In the genomic region with DNA sequence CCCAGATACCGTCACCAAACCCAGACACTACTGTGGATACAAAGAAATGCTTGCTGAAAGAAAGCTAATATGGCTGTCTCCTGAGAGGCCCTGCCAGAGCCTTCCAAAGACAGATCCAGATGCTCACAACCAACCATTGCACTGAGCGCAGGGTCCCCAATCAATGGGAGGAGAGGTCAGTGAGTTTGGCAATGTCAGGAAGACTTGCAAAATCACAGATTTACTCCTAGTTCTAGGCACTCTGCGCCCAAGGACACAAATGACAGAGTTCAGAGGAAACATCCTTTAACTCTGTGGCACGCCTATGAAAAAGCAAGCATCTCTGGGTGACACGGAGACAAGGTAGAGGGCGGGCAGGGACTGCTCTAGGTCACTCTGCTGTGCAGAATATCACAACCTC, we compare ENCODE assay signal across 29 mouse cellular contexts. TPM values are rescaled to one million over a fixed set of nuclear protein-coding genes. Genes with fewer than 3 reads are reported as not detected.
DNase-seq lines count a peak whose midpoint lies in the region; ATAC-seq and TF ChIP-seq lines count a peak whose summit lies in the region.
"Had no signal": no experiment of that assay in that cellular context is flagged by ENCODE, and none has a peak within 500 bp of the region (broad histone marks: within the 10 kb centered on the region; RNA-seq: fewer than 3 reads in every experiment).

No protein-coding gene starts in this region.

- H3K4me2 ChIP-seq in hindbrain, embryonic 15.5 days = peak overlapping the region; percentile 82; the same call in 1 of the 2 replicates
- no peak overlapping the region for H3K4me2 ChIP-seq in hindbrain, embryonic 12.5 days (replicated peaks)
- H3K4me2 ChIP-seq in midbrain, embryonic 14.5 days (ENCODE audit: low read length) = peak overlapping the region; percentile 84; the same call in 1 of the 2 replicates
- no peak overlapping the region for H3K4me2 ChIP-seq in midbrain, postnatal 0 days (ENCODE audit: low read depth, low read length, poor library complexity, severe bottlenecking)
- peak overlapping the region; percentile 72 for H3K4me2 ChIP-seq in neural tube, embryonic 13.5 days

- no peak for TF ChIP-seq CTCF in midbrain, postnatal 0 days (IDR thresholded peaks at IDR 0.05)

- no peak overlapping the region for H3K9ac ChIP-seq in hindbrain, embryonic 15.5 days
- no peak overlapping the region for H3K9ac ChIP-seq in hindbrain, embryonic 12.5 days
- H3K9ac ChIP-seq in midbrain, embryonic 14.5 days (replicated peaks; ENCODE audit: low read length) = peak overlapping the region; percentile 74; the same call in 1 of the 2 replicates
- H3K9ac ChIP-seq in midbrain, postnatal 0 days (replicated peaks; ENCODE audit: low read length, poor library complexity, severe bottlenecking) = no peak overlapping the region
- H3K9ac ChIP-seq in neural tube, embryonic 13.5 days = no peak overlapping the region
- H3K9ac ChIP-seq: liver, embryonic 15.5 days had no signal

- peaks cover 19% of the 10 kb centered on the region for H3K4me1 ChIP-seq in hindbrain, embryonic 15.5 days (replicated peaks)
- H3K4me1 ChIP-seq in hindbrain, embryonic 12.5 days = peaks cover 14% of the 10 kb centered on the region
- H3K4me1 ChIP-seq in midbrain, embryonic 14.5 days (ENCODE audit: control insufficient read depth, insufficient read depth, low read length) = peaks cover 11% of the 10 kb centered on the region
- H3K4me1 ChIP-seq in midbrain, postnatal 0 days (ENCODE audit: insufficient read depth, low read length) = peaks cover 8% of the 10 kb centered on the region; the same call in 1 of the 2 replicates
- H3K4me1 ChIP-seq in neural tube, embryonic 13.5 days (replicated peaks) = peaks cover 19% of the 10 kb centered on the region

- ATAC-seq in hindbrain, embryonic 15.5 days (ENCODE audit: low FRiP score, low read depth) = no peak
- no peak for ATAC-seq in hindbrain, embryonic 12.5 days (ENCODE audit: low FRiP score)
- ATAC-seq in midbrain, embryonic 14.5 days (ENCODE audit: low FRiP score, low TSS enrichment) = no peak
- no peak for ATAC-seq in midbrain, postnatal 0 days (ENCODE audit: low FRiP score)
- ATAC-seq in neural tube, embryonic 13.5 days (ENCODE audit: low read depth) = no peak
- ATAC-seq: forebrain, embryonic 16.5 days; intestine, embryonic 15.5 days had no signal

- H3K27ac ChIP-seq in hindbrain, embryonic 15.5 days (replicated peaks) = no peak overlapping the region
- H3K27ac ChIP-seq in hindbrain, embryonic 12.5 days = no peak overlapping the region
- no peak overlapping the region for H3K27ac ChIP-seq in midbrain, embryonic 14.5 days (replicated peaks; ENCODE audit: low read depth, low read length)
- H3K27ac ChIP-seq in midbrain, postnatal 0 days (ENCODE audit: low read depth, low read length) = no peak overlapping the region
- no peak overlapping the region for H3K27ac ChIP-seq in neural tube, embryonic 13.5 days (replicated peaks)
- H3K27ac ChIP-seq: embryonic facial prominence, embryonic 15.5 days; hindbrain, embryonic 14.5 days; intestine, embryonic 15.5 days; layer of hippocampus, adult 2 months; limb, embryonic 12.5 days; liver, embryonic 15.5 days; stomach, postnatal 0 days had no signal

- H3K36me3 ChIP-seq in hindbrain, embryonic 15.5 days = peaks cover 10% of the 10 kb centered on the region
- H3K36me3 ChIP-seq in hindbrain, embryonic 12.5 days = peaks cover 11% of the 10 kb centered on the region
- no peaks in the 10 kb centered on the region; the same call in 1 of the 2 replicates for H3K36me3 ChIP-seq in midbrain, embryonic 14.5 days (ENCODE audit: control insufficient read depth, insufficient read depth, low read length)
- H3K36me3 ChIP-seq in midbrain, postnatal 0 days (ENCODE audit: insufficient read depth, low read length) = no peaks in the 10 kb centered on the region
- H3K36me3 ChIP-seq in neural tube, embryonic 13.5 days = peaks cover 13% of the 10 kb centered on the region
- H3K36me3 ChIP-seq: intestine, embryonic 15.5 days; liver, embryonic 15.5 days had no signal

- H3K9me3 ChIP-seq in hindbrain, embryonic 15.5 days = no peaks in the 10 kb centered on the region
- H3K9me3 ChIP-seq in hindbrain, embryonic 12.5 days (replicated peaks) = no peaks in the 10 kb centered on the region
- no peaks in the 10 kb centered on the region for H3K9me3 ChIP-seq in midbrain, embryonic 14.5 days (ENCODE audit: control insufficient read depth, low read length)
- no peaks in the 10 kb centered on the region for H3K9me3 ChIP-seq in midbrain, postnatal 0 days (ENCODE audit: low read length)
- H3K9me3 ChIP-seq in neural tube, embryonic 13.5 days = no peaks in the 10 kb centered on the region
- H3K9me3 ChIP-seq: embryonic facial prominence, embryonic 15.5 days; heart, embryonic 12.5 days; intestine, embryonic 15.5 days; limb, embryonic 12.5 days; liver, embryonic 15.5 days had no signal

- no peak overlapping the region for H3K4me3 ChIP-seq in hindbrain, embryonic 15.5 days
- H3K4me3 ChIP-seq in hindbrain, embryonic 12.5 days = no peak overlapping the region
- H3K4me3 ChIP-seq in midbrain, embryonic 14.5 days (replicated peaks; ENCODE audit: low read depth, low read length) = no peak overlapping the region
- H3K4me3 ChIP-seq in midbrain, postnatal 0 days (ENCODE audit: low read depth, low read length) = no peak overlapping the region
- no peak overlapping the region for H3K4me3 ChIP-seq in neural tube, embryonic 13.5 days

- WGBS in hindbrain, embryonic 15.5 days = 96% methylated on average over 6 of the region's 6 CpGs
- WGBS in hindbrain, embryonic 12.5 days = 92% methylated on average over 6 of the region's 6 CpGs
- 95% methylated on average over 6 of the region's 6 CpGs for WGBS in midbrain, embryonic 14.5 days
- 93% methylated on average over 6 of the region's 6 CpGs for WGBS in midbrain, postnatal 0 days
- WGBS in neural tube, embryonic 13.5 days = 95% methylated on average over 6 of the region's 6 CpGs

- no peaks in the 10 kb centered on the region for H3K27me3 ChIP-seq in hindbrain, embryonic 15.5 days
- H3K27me3 ChIP-seq in hindbrain, embryonic 12.5 days = no peaks in the 10 kb centered on the region
- no peaks in the 10 kb centered on the region for H3K27me3 ChIP-seq in midbrain, embryonic 14.5 days (ENCODE audit: control insufficient read depth, insufficient read depth, low read length)
- H3K27me3 ChIP-seq in midbrain, postnatal 0 days (ENCODE audit: insufficient read depth, low read length) = no peaks in the 10 kb centered on the region
- H3K27me3 ChIP-seq in neural tube, embryonic 13.5 days = no peaks in the 10 kb centered on the region
- H3K27me3 ChIP-seq: embryonic facial prominence, embryonic 15.5 days; heart, embryonic 12.5 days; intestine, embryonic 15.5 days; limb, embryonic 12.5 days; liver, embryonic 15.5 days had no signal

- peak; percentile 10 to 22 for DNase-seq in adrenal gland, postnatal 36 days
- DNase-seq in adrenal gland, adult 8-10 months = no peak
- DNase-seq in midbrain, embryonic 14.5 days = no peak
- no peak for DNase-seq in midbrain, postnatal 0 days (ENCODE audit: low spot score)
- no peak for DNase-seq in left cerebral cortex, adult 18-20 months (ENCODE audit: low spot score in 2 of 2)
- DNase-seq: cerebellum, adult 18-20 months; cerebellum, postnatal 14 days; gastrocnemius, postnatal 10 days; kidney, adult 9 months; kidney, postnatal 14 days; lung, postnatal 4 days; right cerebral cortex, postnatal 14 days; thymus, adult 2 months; thymus, postnatal 4 days had no signal

RNA-seq across cellular contexts. Expression of a gene that starts 1.8 kb away (rescaled TPM):
- 10 to 100 TPM in 1 of 2 experiments, 1 to 10 TPM in 1; 9.9 to 10.5 TPM for total RNA-seq in adrenal gland, postnatal 36 days (2021)
- 10 to 100 TPM in 3 of 4 experiments, 1 to 10 TPM in 1; 8.8 to 21.1 (median 12.5) TPM for total RNA-seq in adrenal gland, adult 8-10 months (2022)
- 7.3 and 7.9 TPM in 2 replicates for polyA plus RNA-seq in hindbrain, embryonic 15.5 days (2015; fragmentation: Nextera tagmentation; extraction: Ambion mirVana)
- polyA plus RNA-seq in hindbrain, embryonic 12.5 days (2016; fragmentation: Nextera tagmentation; extraction: Ambion mirVana) = 6.9 and 9.4 TPM in 2 replicates
- 6.1 and 11.1 TPM in 2 replicates for polyA plus RNA-seq in midbrain, embryonic 14.5 days (2014; fragmentation: Nextera tagmentation; extraction: Ambion mirVana)
- 6.7 and 8.1 TPM in 2 replicates for total RNA-seq in midbrain, postnatal 0 days (2014; rRNA removed)
- 4.9 and 5.8 TPM in 2 replicates for polyA plus RNA-seq in midbrain, postnatal 0 days (2015; fragmentation: Nextera tagmentation; extraction: Ambion mirVana)
- 6.1 and 7.2 TPM in 2 replicates for polyA plus RNA-seq in neural tube, embryonic 13.5 days (2015; fragmentation: Nextera tagmentation; extraction: Ambion mirVana)
- total RNA-seq in left cerebral cortex, adult 18-20 months (2021) = 10 to 100 TPM; 10.8 to 12.7 TPM

RNA-seq across cellular contexts. Expression of a gene that starts 27.5 kb away (rescaled TPM):
- 10 to 100 TPM in 1 of 2 experiments, 1 to 10 TPM in 1; 7.3 to 10.1 TPM for total RNA-seq in adrenal gland, postnatal 36 days (2021)
- total RNA-seq in adrenal gland, adult 8-10 months (2022) = 10 to 100 TPM in 2 of 4 experiments, 1 to 10 TPM in 2; 5.4 to 28.6 (median 14.3) TPM
- not detected in 2 replicates for polyA plus RNA-seq in hindbrain, embryonic 15.5 days (2015; fragmentation: Nextera tagmentation; extraction: Ambion mirVana)
- not detected in 2 replicates for polyA plus RNA-seq in hindbrain, embryonic 12.5 days (2016; fragmentation: Nextera tagmentation; extraction: Ambion mirVana)
- not detected in 2 replicates for polyA plus RNA-seq in midbrain, embryonic 14.5 days (2014; fragmentation: Nextera tagmentation; extraction: Ambion mirVana)
- total RNA-seq in midbrain, postnatal 0 days (2014; rRNA removed) = 1.2 TPM in 2 replicates
- 0.56 and 0.77 TPM in 2 replicates for polyA plus RNA-seq in midbrain, postnatal 0 days (2015; fragmentation: Nextera tagmentation; extraction: Ambion mirVana)
- not detected in 2 replicates for polyA plus RNA-seq in neural tube, embryonic 13.5 days (2015; fragmentation: Nextera tagmentation; extraction: Ambion mirVana)
- total RNA-seq in left cerebral cortex, adult 18-20 months (2021) = 1 to 10 TPM; 5.2 to 5.5 TPM
- total RNA-seq: granulocyte monocyte progenitor cell, adult 5-6 weeks; heart, postnatal 25 days had no signal
- polyA plus RNA-seq: embryonic facial prominence, embryonic 15.5 days; heart, embryonic 12.5 days; hindbrain, embryonic 14.5 days; limb, embryonic 12.5 days; liver, embryonic 15.5 days; lung, embryonic 16.5 days; stomach, postnatal 0 days had no signal

RNA-seq across cellular contexts. Expression of a gene that starts 57.6 kb away (rescaled TPM):
- 10 to 100 TPM; 58.3 to 67.2 TPM for total RNA-seq in adrenal gland, postnatal 36 days (2021)
- total RNA-seq in adrenal gland, adult 8-10 months (2022) = 100 to 1,000 TPM in 2 of 4 experiments, 10 to 100 TPM in 2; 78.3 to 120 (median 96.1) TPM
- polyA plus RNA-seq in hindbrain, embryonic 15.5 days (2015; fragmentation: Nextera tagmentation; extraction: Ambion mirVana) = 9.8 and 10.6 TPM in 2 replicates
- 8.1 and 10.2 TPM in 2 replicates for polyA plus RNA-seq in hindbrain, embryonic 12.5 days (2016; fragmentation: Nextera tagmentation; extraction: Ambion mirVana)
- polyA plus RNA-seq in midbrain, embryonic 14.5 days (2014; fragmentation: Nextera tagmentation; extraction: Ambion mirVana) = 4.7 and 6.6 TPM in 2 replicates
- 8.9 and 15.1 TPM in 2 replicates for total RNA-seq in midbrain, postnatal 0 days (2014; rRNA removed)
- polyA plus RNA-seq in midbrain, postnatal 0 days (2015; fragmentation: Nextera tagmentation; extraction: Ambion mirVana) = 8.0 and 8.7 TPM in 2 replicates
- 7.0 and 8.2 TPM in 2 replicates for polyA plus RNA-seq in neural tube, embryonic 13.5 days (2015; fragmentation: Nextera tagmentation; extraction: Ambion mirVana)
- 10 to 100 TPM; 18.9 to 21.6 TPM for total RNA-seq in left cerebral cortex, adult 18-20 months (2021)

RNA-seq across cellular contexts. Expression of a gene that starts 59.5 kb away (rescaled TPM):
- total RNA-seq in adrenal gland, postnatal 36 days (2021) = 10 to 100 TPM; 11.4 to 12.1 TPM
- total RNA-seq in adrenal gland, adult 8-10 months (2022) = 10 to 100 TPM; 11.2 to 18.2 (median 14.1) TPM
- polyA plus RNA-seq in hindbrain, embryonic 15.5 days (2015; fragmentation: Nextera tagmentation; extraction: Ambion mirVana) = 17.9 and 18.4 TPM in 2 replicates
- 18.4 and 18.7 TPM in 2 replicates for polyA plus RNA-seq in hindbrain, embryonic 12.5 days (2016; fragmentation: Nextera tagmentation; extraction: Ambion mirVana)
- polyA plus RNA-seq in midbrain, embryonic 14.5 days (2014; fragmentation: Nextera tagmentation; extraction: Ambion mirVana) = 21.4 and 23.7 TPM in 2 replicates
- total RNA-seq in midbrain, postnatal 0 days (2014; rRNA removed) = 16.3 and 38.0 TPM in 2 replicates
- polyA plus RNA-seq in midbrain, postnatal 0 days (2015; fragmentation: Nextera tagmentation; extraction: Ambion mirVana) = 9.0 and 12.6 TPM in 2 replicates
- polyA plus RNA-seq in neural tube, embryonic 13.5 days (2015; fragmentation: Nextera tagmentation; extraction: Ambion mirVana) = 18.4 and 18.8 TPM in 2 replicates
- total RNA-seq in left cerebral cortex, adult 18-20 months (2021) = 10 to 100 TPM; 23.1 to 24.0 TPM

Comparison
In these comparisons a context has a peak if more than half of its experiments do, and no peak if none do; other contexts are left out.
1. DNase-seq: peak in adrenal gland, postnatal 36 days (2 of 2); none in adrenal gland, adult 8-10 months (single experiment), midbrain, embryonic 14.5 days (single experiment), midbrain, postnatal 0 days (single experiment) and left cerebral cortex, adult 18-20 months (0 of 2).
2. H3K4me2 ChIP-seq: peak in hindbrain, embryonic 15.5 days (single experiment), midbrain, embryonic 14.5 days (single experiment) and neural tube, embryonic 13.5 days (single experiment); none in hindbrain, embryonic 12.5 days (single experiment) and midbrain, postnatal 0 days (single experiment).